Mouse (Mus musculus): ENCODE measurements at regions not wholly inside any gene's neighbourhood (a gene's known extent, or its start where the extent isn't known, plus 50 kb on each side); places are given as distances from the start of the nearest gene placed in this dataset.

DNA sequence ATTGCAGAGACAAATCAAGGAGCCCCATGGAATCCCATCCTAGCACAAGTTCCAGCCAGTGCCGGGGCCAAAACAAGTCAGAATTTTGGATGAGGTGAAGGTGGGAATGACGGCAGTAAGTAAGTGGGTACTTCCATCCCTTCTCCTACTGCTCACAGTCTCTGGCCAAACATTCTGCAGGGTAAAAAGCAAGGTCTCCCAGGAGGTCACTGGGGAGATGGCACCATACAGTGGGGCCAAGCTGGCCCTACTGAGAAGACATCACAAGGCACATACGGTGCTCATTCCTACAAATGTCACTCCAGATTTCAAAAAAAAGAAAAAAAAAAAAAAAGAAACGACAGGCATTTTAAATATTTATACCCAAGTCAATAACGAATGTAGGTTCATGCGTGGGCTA, 129.6 kb downstream of the Ddx11 start:
- DNase-seq (ENCODE audit: low spot score in 2 of 2): no peak

DNA sequence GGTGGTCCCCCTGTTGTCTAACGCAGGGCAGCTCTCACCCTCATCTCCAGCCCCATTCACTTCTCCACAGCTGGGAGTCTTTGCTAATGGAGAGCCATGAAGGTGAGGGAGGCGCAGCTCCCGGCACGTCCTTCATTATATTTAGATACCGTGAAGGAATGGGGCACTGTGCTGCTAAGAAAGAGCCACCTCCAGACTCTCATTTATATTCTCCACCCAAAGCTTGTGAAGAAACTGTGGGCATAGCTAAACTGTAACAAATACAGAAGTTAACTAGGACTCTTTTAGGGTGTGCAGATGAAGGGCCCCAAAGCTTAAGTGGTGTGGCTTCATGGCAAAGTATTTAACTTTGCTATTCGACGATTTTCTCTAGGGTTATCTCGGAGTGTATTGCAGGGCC, 136.4 kb downstream of the Ddx11 start:
- DNase-seq (ENCODE audit: low spot score in 2 of 2): no peak

DNA sequence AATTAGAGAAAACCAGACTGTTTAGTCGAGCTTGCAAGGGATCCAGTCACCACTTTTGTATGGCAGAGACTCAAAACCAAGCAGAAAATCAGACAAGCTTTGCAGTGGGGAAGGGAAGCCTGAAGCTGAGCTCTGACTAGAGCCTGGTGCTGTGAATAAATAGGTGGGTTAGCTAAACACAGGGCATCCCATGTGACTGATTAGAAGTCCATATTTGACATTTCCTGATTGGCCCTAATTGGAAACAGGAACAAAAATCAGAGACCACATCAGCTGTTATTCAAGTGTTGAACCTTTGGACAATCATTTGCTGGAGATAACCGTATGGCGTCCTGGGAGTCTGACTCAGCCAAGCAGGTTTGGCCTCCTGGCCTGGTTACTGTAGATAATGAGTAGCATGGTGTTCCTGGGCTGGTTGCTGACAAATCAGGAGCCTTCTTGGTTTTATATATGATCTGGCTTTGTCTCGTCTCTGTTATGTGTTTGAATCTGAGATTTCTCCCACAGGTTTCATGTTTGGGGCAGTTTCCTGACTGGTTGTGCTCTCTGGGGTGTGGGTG, 139.4 kb downstream of the Ddx11 start:
- no peak for DNase-seq (ENCODE audit: low spot score in 2 of 2)

DNA sequence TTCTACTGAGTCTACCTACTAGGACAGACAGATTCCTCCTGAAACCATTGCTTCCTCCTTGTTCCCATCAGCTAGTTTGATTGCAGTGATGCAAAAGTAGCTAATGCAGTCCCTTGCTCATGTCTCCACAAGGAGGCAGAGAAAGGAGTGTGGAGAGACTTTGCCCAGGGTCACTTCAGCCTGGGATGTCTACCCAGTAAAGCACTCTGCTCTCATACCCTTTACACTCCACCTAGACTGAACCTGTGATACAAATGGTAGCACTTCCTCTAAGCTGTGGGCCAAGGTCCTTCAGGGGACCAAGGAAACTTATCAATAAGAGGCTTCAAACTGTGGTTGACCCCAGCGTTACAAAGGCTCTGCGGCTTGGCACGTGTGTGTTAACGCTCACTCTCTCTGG, 140.1 kb downstream of the Ddx11 start:
- DNase-seq (ENCODE audit: low spot score in 2 of 2): no peak

DNA sequence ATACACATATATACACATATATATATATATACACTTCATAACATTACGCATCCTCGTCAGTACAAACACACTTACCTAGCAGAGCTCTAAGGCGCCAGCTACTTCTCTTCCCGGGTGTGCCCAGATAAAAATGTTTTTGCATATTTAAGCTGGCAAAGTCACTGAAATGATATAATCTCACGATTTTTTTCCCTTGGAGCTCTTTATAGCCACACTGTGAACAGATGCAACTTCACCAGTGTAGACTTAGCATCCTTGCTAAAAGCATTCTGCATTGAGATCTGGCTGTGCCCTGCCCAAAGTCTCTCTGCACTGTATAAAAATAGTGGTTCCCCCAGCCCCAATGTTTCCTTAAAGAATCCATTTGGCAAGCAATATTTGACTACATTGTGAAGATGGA, 143.5 kb downstream of the Ddx11 start:
- DNase-seq (ENCODE audit: low spot score in 2 of 2): no peak

DNA sequence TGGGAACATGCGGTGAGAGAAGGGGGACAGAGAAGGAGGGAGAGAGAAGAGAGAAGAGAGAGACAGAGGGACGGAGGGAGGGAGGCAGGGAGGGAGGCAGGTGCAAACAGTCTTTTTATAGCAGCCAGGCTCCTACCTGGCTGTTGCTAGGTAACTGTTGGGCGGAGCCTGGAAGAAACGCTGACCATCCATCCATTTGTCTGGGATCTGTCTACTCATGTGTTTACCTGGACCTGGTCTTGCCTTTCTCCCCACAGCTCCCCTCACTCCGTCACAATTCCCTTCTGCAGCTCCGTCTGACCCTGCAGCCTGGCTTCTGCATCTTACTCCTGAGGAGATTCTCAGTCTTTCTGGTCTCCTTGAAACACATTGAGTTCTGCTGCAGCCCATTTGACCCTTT, 144.5 kb downstream of the Ddx11 start:
- DNase-seq (ENCODE audit: low spot score in 2 of 2): no peak

DNA sequence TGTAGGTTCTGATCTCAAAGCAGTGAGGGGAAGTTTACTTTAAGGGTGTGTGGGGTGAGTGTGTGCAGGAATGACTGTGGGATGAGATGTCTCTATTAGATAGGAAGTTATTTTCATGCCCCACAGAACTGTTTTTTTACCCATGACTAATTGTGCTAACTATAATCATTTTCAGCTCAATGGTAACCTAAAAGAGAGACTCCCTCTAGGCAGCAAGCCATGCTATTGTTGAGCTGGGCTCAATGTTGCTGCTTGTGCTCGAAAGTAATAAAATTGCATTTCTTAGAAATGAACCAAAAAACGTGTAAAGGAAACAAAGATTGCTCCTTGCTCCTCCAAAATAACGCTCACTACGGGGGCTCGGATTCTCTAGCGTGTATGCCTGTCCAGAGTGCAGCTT, 146.2 kb downstream of the Ddx11 start:
- DNase-seq (ENCODE audit: low spot score in 2 of 2): no peak

DNA sequence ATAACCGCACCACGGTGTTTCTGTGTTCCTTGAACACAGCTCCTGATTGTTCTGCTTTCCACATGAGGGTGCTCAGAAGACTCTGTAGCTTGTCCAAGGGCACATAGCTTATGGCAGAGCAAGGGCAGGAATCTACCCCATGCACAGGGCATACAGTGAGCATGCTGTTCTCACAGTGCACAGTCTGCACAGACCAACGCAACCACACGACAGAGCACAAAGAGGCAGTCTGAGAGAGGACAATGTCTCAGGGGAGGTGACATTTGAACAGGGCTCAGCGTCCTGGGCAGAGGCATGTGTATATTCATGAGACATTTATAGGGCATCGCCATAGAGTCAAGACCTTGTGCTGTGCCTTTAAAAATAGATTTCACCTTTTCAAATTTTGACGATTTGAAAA, 148.6 kb downstream of the Ddx11 start:
- DNase-seq (ENCODE audit: low spot score in 2 of 2): no peak

DNA sequence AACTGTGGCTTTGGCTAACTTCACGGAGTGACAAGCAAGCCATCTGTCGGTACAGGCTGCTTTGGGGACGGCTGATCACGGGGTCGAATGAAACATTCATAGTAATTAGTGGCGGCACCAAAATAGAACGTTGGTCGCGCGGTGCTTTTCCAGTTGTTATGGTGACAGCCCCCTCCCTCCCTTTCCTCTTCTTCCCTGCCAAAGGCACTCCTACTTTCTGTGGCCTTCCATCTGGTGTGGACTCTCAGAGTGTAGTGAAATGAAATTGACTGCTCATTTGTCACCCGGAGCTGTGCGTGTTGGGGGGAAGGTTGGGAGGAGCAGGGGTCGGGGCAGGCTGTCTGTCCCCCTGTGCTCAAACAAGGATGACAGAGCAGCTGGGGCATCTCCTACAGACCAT, 153.5 kb downstream of the Ddx11 start:
- DNase-seq (ENCODE audit: low spot score in 2 of 2): peak; percentile 70 to 78

DNA sequence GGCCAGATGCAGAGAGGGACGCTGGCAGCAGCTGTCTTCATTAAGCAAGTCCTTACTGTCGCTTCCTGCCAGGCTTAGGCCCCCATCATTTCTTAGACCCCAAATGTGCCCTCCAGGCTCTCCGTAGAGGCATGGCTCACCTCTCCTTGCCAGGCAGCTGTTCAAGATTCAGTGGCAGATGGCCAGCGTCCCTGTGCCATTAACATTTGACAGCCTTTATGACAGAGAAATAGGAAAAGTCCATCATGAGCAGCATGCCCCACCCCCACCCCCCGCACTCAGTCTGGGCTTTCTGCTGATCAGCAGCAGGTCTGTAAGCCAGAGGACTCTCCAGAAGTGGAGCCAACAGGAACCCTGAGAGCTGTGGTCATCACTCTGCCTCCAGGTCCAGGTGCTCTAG, 154.7 kb downstream of the Ddx11 start:
- no peak for DNase-seq (ENCODE audit: low spot score in 2 of 2)

DNA sequence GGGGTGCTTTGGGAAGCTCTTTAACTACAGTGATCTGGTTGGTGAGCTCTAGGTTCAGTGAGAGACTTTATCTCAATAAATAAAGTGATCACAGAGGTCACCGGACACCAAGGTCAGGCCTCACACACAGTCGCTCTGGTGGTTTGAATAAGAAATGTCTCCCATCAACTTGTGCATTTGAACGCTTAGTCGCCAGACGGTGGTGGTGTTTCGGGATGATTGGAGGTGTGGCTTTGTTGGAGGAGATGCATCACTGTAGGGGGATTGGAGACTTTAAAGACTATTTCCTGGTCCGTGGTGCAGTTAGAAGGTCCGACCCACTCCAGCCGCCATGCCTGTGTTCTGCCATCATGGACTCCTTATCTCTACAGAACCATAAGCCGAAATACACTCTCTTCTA, 162.0 kb downstream of the Ddx11 start:
- no peak for DNase-seq (ENCODE audit: low spot score in 2 of 2)

All from frontal cortex, postnatal 14 days (tissue).